Mouse (Mus musculus) forebrain, embryonic 10.5 days (tissue): Measurements from ENCODE around the gene B3gntl1. TPM values are rescaled to one million over a fixed set of nuclear protein-coding genes. Genes with fewer than 3 reads are reported as not detected.
"Not testable (repeated sequence)": the region's sequence is repeated elsewhere in the genome, so short reads cannot be mapped to it uniquely, and the experiment has no call there.

Experiments used
- DNase-seq: peaks from one replicate; pipeline ENCODE4 v3.0.0-alpha.2; 2017; ENCODE audit warnings: low spot score; ENCODE audit errors: extremely low spot score
- H3K27ac ChIP-seq: fragments of 300-500 bp; sonication (generic); 2 replicates; pipeline ENCODE4 v1.5.1; 2016; ENCODE audit warnings: mild to moderate bottlenecking
- H3K27me3 ChIP-seq: fragments of 300-500 bp; sonication (generic); 2 replicates; pipeline ENCODE4 v1.6.1; 2016; ENCODE audit warnings: mild to moderate bottlenecking; ENCODE audit not compliant: poor library complexity, severe bottlenecking
- H3K36me3 ChIP-seq: fragments of 300-500 bp; sonication (generic); replicated peaks from 2 replicates; pipeline ENCODE4 v1.6.1; 2016; ENCODE audit warnings: mild to moderate bottlenecking, moderate library complexity
- H3K4me1 ChIP-seq: fragments of 300-500 bp; sonication (generic); 2 replicates; pipeline ENCODE4 v1.6.1; 2016
- H3K4me3 ChIP-seq: fragments of 300-500 bp; sonication (generic); 2 replicates; pipeline ENCODE4 v1.5.1; 2016; ENCODE audit warnings: mild to moderate bottlenecking, moderate library complexity
- H3K9me3 ChIP-seq: fragments of 300-500 bp; sonication (generic); 2 replicates; pipeline ENCODE4 v1.6.1; 2016; ENCODE audit warnings: mild to moderate bottlenecking, moderate library complexity
- WGBS: fragments of 180-500 bp; shearing (Covaris S2); methylation state at CpG from one replicate; pipeline ENCODE4 v1.1.7; 2016; 5-methylcytosine and 5-hydroxymethylcytosine counted together
- polyA plus RNA-seq: library from polyadenylated mRNA; unstranded; fragments of >200 nt; fragmentation: Nextera tagmentation; extraction: Ambion mirVana; gene quantifications from 2 replicates; pipeline ENCODE4 v1.2.1, GENCODE M21; 2016

Gene B3gntl1
- polyA plus RNA-seq, 1 experiment from 2014 or later = 7.7 TPM

DNA sequence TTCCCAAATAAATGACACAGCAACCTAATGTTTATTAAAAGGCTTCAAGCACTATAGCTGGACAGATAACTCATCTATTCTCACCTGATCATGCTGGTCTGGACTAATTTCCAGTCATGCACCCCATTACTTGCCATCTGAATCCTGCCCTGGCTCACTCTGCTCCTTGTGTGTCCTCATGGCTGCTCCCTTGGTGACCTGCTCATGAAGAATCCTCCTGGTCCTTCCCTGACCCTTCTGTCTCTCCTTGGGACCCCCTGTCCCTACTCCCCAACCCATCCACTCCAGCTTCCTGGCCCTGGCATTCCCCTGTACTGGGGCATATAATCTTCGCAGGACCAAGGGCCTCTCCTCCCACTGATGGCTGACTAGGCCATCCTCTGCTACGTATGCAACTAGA is 3.9 kb upstream of the B3gntl1 start:
- H3K36me3 ChIP-seq = no peaks in the 10 kb centered on the region
- no peak overlapping the region for H3K4me3 ChIP-seq
- H3K27me3 ChIP-seq = no peaks in the 10 kb centered on the region
- 94% methylated on average over 2 of the region's 2 CpGs for WGBS
- DNase-seq = no peak
- H3K27ac ChIP-seq = no peak overlapping the region
- H3K9me3 ChIP-seq = 0 out of 2 replicates have a peak, but pooled peaks cover 4% of the 10 kb centered on the region
- H3K4me1 ChIP-seq = peaks cover 20% of the 10 kb centered on the region

DNA sequence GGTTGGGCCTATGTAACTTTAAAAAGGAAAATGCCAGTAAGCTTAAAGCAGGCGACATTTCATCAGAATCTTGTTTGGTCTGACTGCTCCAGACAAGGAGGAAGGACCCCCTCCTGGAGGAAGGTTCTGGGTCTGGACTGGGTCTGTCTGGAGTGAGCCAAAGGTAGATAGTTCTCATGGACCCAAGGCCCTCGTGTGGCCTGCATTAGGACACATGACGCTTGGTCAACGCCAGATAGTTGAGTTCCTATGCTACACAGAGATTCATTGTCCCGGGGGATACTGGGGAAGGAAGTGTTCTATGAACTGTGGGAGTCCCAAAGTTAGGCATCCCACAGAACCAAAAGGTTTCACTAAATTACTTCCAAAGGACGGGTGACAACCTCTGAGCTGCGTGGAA is 676 bp upstream of the B3gntl1 start:
- Histone ChIP-seq H3K9me3 (0 out of 2 replicates have a peak, but pooled peaks cover 4% of the 10 kb centered on the region), H3K4me3 (peak overlapping the region; percentile 67), H3K36me3 (peaks cover 9% of the 10 kb centered on the region; the same call in 1 of the 2 replicates), H3K27ac (peak overlapping the region; percentile 90), H3K27me3 (no peaks in the 10 kb centered on the region), H3K4me1 (peaks cover 21% of the 10 kb centered on the region)
- no peak for DNase-seq
- 79% methylated on average over 7 of the region's 7 CpGs for WGBS

GRCm38 (mm10) chr11:121672312-121672989 is 502 bp downstream of the B3gntl1 start:
- peak overlapping the region; percentile 67 for H3K4me3 ChIP-seq
- WGBS = 5% methylated on average over 22 of the region's 22 CpGs

DNA sequence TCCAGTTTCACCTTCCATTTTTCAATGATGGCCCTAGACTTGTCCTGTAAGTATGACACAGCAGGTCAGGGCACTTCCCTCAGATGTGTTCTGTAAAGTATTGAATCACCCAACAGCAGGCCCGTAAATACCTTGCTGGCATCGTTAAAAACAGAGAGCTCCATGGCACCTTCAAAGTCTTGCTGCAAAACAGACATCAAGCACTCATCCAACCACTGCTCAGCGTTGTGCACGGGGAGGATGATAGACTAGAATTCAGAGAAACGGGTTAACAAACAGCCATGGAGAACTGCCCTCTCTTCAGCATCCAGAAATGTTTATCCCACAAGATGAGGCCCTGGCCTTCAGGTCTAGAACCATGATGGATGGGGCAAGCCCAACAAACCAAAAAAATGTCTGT is 2.0 kb downstream of the B3gntl1 start:
- H3K9me3 ChIP-seq = 0 out of 2 replicates have a peak, but pooled peaks cover 3% of the 10 kb centered on the region
- H3K4me1 ChIP-seq = peaks cover 21% of the 10 kb centered on the region
- no peak overlapping the region for H3K27ac ChIP-seq
- 95% methylated on average over 5 of the region's 5 CpGs for WGBS
- no peaks in the 10 kb centered on the region for H3K27me3 ChIP-seq
- DNase-seq = no peak
- no peak overlapping the region for H3K4me3 ChIP-seq
- H3K36me3 ChIP-seq = peaks cover 13% of the 10 kb centered on the region; the same call in 1 of the 2 replicates

More at GRCm38 (mm10) chr11:121672312-121672989, 502 bp downstream of the B3gntl1 start:
- Histone ChIP-seq H3K9me3 (0 out of 2 replicates have a peak, but pooled peaks cover 4% of the 10 kb centered on the region), H3K4me1 (peaks cover 21% of the 10 kb centered on the region), H3K27ac (peak overlapping the region; percentile 90), H3K36me3 (peaks cover 13% of the 10 kb centered on the region; the same call in 1 of the 2 replicates), H3K27me3 (no peaks in the 10 kb centered on the region)
- no peak for DNase-seq

GRCm38 (mm10) chr11:121668776-121669175 is 4.2 kb downstream of the B3gntl1 start:
- DNase-seq = no peak
- no peak overlapping the region for H3K4me3 ChIP-seq
- H3K36me3 ChIP-seq = peaks cover 21% of the 10 kb centered on the region
- H3K9me3 ChIP-seq = no peaks in the 10 kb centered on the region
- H3K27me3 ChIP-seq = no peaks in the 10 kb centered on the region
- no peak overlapping the region for H3K27ac ChIP-seq
- 95% methylated on average over 5 of the region's 5 CpGs for WGBS
- peaks cover 20% of the 10 kb centered on the region for H3K4me1 ChIP-seq

DNA sequence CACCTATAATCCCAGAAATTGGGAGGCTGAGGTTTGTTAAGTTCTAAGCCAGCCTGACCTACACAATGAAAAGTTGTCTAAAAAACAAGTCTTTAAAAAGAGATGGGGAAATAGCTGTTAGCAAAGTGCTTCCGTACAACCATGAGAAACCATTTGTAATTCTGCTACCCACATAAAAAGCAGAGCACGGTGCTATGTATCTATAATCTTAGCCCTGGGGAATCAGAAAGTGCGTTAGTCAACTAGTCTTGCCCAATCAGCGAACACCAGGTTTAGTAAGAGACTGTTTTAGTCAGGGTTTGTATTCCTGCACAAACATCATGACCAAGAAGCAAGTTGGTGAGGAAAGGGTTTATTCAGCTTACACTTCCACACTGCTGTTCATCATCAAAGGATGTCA is 5.4 kb downstream of the B3gntl1 start:
- peaks cover 21% of the 10 kb centered on the region for H3K36me3 ChIP-seq
- no peak overlapping the region for H3K27ac ChIP-seq
- H3K4me1 ChIP-seq = peaks cover 7% of the 10 kb centered on the region
- no peaks in the 10 kb centered on the region for H3K27me3 ChIP-seq
- no peaks in the 10 kb centered on the region for H3K9me3 ChIP-seq
- no peak for DNase-seq
- WGBS = 92% methylated on average over 4 of the region's 4 CpGs
- H3K4me3 ChIP-seq = no peak overlapping the region

DNA sequence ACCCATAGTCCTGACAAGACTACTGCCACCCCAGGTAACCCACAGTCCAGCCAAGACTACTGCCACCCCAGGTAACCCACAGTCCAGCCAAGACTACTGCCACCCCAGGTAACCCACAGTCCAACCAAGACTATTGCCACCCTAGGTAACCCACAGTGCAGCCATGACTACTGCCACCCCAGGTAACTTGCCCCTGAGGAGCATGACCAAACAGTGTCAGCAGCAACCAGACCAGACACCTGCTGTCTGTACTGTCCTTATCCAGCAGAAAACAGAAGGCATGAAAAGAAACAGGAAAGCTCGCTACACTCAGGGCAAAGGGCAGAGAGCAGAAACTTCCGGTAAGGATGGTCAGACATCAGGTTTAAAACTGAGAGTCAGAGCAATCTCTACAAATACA is 11.8 kb downstream of the B3gntl1 start:
- no peak overlapping the region for H3K4me3 ChIP-seq
- no peaks in the 10 kb centered on the region for H3K9me3 ChIP-seq
- WGBS = 89% methylated on average over 2 of the region's 2 CpGs

GRCm38 (mm10) chr11:121660604-121661003 is 12.3 kb downstream of the B3gntl1 start:
- not testable (repeated sequence) for H3K9me3 ChIP-seq, H3K4me3 ChIP-seq, H3K27ac ChIP-seq, H3K27me3 ChIP-seq, H3K4me1 ChIP-seq, DNase-seq
- H3K36me3 ChIP-seq = peaks cover 20% of the 10 kb centered on the region
- 98% methylated on average over 2 of the region's 2 CpGs for WGBS

More for the DNA sequence above, 11.8 kb downstream of the B3gntl1 start:
- H3K27ac ChIP-seq = no peak overlapping the region
- H3K36me3 ChIP-seq = peaks cover 20% of the 10 kb centered on the region
- no peaks in the 10 kb centered on the region for H3K4me1 ChIP-seq
- no peaks in the 10 kb centered on the region for H3K27me3 ChIP-seq
- no peak for DNase-seq

GRCm38 (mm10) chr11:121658151-121658550 is 14.8 kb downstream of the B3gntl1 start:
- Histone ChIP-seq H3K27me3 (no peaks in the 10 kb centered on the region), H3K4me3 (no peak overlapping the region), H3K36me3 (peaks cover 11% of the 10 kb centered on the region), H3K4me1 (no peaks in the 10 kb centered on the region), H3K27ac (no peak overlapping the region), H3K9me3 (no peaks in the 10 kb centered on the region)
- 64% methylated on average over 1 of the region's 1 CpGs for WGBS
- no peak for DNase-seq

DNA sequence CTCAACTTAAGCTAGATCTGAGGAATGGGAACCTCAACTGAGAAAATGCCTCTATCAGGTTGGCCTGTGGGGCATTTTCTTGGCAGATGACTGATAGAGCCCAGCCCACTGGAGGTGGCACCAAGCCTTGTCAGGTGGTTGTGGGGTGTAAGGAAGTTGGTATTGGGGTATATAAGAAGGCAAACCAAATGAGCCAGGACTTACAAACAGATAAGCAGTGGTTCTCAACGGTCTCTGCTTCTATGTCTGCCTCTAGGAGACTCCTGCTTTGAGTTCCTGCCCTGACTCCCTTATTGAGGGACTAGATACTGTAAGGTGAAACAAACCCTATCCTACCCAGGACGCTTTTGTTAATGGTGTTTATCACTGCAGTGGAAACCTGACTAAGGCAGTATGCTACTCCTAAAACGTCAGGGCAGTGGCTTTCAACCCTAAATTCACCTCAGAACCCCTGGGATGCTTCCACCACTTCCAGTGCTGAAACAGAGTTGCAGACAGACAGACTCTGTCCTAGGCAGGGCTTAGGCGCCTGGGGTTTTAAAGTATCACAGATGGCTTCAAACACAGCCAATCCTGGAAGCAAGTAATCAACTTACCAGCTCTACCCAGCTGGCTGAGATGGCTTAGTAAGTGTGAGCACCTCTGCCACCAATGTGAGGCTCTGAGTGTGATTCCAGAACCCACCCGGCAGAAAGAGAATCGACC is 17.0 kb downstream of the B3gntl1 start:
- Histone ChIP-seq H3K27me3 (no peaks in the 10 kb centered on the region), H3K4me1 (no peaks in the 10 kb centered on the region), H3K9me3 (no peaks in the 10 kb centered on the region), H3K36me3 (peaks cover 11% of the 10 kb centered on the region), H3K4me3 (no peak overlapping the region), H3K27ac (no peak overlapping the region)
- no peak for DNase-seq
- 84% methylated on average over 6 of the region's 6 CpGs for WGBS

DNA sequence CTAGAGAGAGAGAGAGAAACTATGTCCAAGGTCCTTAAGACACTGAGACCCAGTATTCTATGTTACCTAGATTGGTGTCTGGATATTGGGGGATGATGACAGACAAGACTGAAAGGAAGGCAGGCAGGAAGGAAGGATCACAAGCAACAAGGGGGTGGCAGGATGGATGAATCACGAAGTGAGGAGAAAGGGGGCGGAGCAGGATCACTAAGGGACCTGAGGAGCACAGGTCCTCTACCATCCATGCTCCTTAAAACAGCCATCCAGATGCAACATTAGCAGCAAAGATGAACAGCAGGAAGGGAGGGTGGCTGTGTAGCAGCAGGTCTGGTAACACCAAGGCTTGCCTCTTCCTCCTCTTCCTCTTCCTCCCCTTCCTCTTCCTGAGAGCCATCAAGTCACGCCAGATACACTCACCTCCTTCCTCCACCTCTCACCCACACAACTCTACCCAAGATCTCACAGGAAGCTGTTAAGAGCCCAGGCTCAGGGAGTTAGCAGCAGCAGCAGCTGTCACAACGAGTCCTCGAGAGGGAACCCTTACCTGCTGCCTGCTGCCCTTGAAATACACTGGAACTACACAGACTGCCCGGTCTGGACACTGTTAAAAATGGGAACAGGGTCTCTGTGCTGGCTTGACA is 17.7 kb downstream of the B3gntl1 start:
- Histone ChIP-seq H3K9me3 (no peaks in the 10 kb centered on the region), H3K27ac (no peak overlapping the region), H3K4me1 (no peaks in the 10 kb centered on the region), H3K36me3 (peaks cover 13% of the 10 kb centered on the region), H3K27me3 (no peaks in the 10 kb centered on the region), H3K4me3 (no peak overlapping the region)
- 84% methylated on average over 6 of the region's 6 CpGs for WGBS
- no peak for DNase-seq

GRCm38 (mm10) chr11:121654406-121654945 is 18.5 kb downstream of the B3gntl1 start:
- H3K4me1 ChIP-seq = no peaks in the 10 kb centered on the region
- DNase-seq = no peak
- WGBS = 87% methylated on average over 9 of the region's 9 CpGs
- H3K4me3 ChIP-seq = no peak overlapping the region
- H3K36me3 ChIP-seq = 0 out of 2 replicates have a peak, but pooled peaks cover 6% of the 10 kb centered on the region
- no peaks in the 10 kb centered on the region for H3K27me3 ChIP-seq
- H3K27ac ChIP-seq = no peak overlapping the region
- no peaks in the 10 kb centered on the region for H3K9me3 ChIP-seq
